Mouse (Mus musculus): ENCODE data around the gene Aldh1b1. TPM values are rescaled to one million over a fixed set of nuclear protein-coding genes. Genes with fewer than 3 reads are reported as not detected.
A peak's percentile ranks its signal among the peaks of the same experiment; 100 is the strongest.

Gene Aldh1b1
- total RNA-seq (2014; rRNA removed): 56.4 and 57.6 TPM in 2 replicates
- polyA plus RNA-seq (2015; fragmentation: Nextera tagmentation; extraction: Ambion mirVana): 37.1 and 39.2 TPM in 2 replicates

- Histone ChIP-seq H3K36me3 (ENCODE audit: insufficient read depth) (peaks cover 15% of the 10 kb centered on the region), H3K4me3 (ENCODE audit: low read depth, low read length) (peak within 1 kb of the TSS; percentile 55), H3K9me3 (ENCODE audit: low read length) (no peaks in the 10 kb centered on the region), H3K27me3 (ENCODE audit: insufficient read depth, low read length) (no peaks in the 10 kb centered on the region), H3K9ac (peak within 1 kb of the TSS; percentile 61), H3K4me2 (ENCODE audit: low read depth) (peak within 1 kb of the TSS; percentile 79), H3K27ac (ENCODE audit: low read depth, low read length) (peak within 1 kb of the TSS; percentile 59), H3K4me1 (ENCODE audit: insufficient read depth) (peaks cover 20% of the 10 kb centered on the region)
- under 1% methylated on average over 26 of the region's 26 CpGs for WGBS
- TF ChIP-seq CTCF (IDR thresholded peaks at IDR 0.05; ENCODE audit: low read depth): no peak
- ATAC-seq (peak; percentile 90), DNase-seq (peak; percentile 86)
Observed at GRCm38 (mm10) chr4:45798964-45799363, at the start of gene Aldh1b1. TSS of gene Aldh1b1 (plus strand) at chr4:45799022.

GRCm38 (mm10) chr4:45749449-45749848 is 49.4 kb upstream of the Aldh1b1 start:
- DNase-seq (no peak), ATAC-seq (no peak)
- Histone ChIP-seq H3K27me3 (ENCODE audit: insufficient read depth, low read length) (no peaks in the 10 kb centered on the region), H3K4me1 (ENCODE audit: insufficient read depth) (peaks cover 13% of the 10 kb centered on the region), H3K36me3 (ENCODE audit: insufficient read depth) (no peaks in the 10 kb centered on the region), H3K4me3 (ENCODE audit: low read depth, low read length) (no peak overlapping the region), H3K9me3 (ENCODE audit: low read length) (no peaks in the 10 kb centered on the region), H3K27ac (ENCODE audit: low read depth, low read length) (no peak overlapping the region), H3K9ac (no peak overlapping the region), H3K4me2 (ENCODE audit: low read depth) (no peak overlapping the region)
- no peak for TF ChIP-seq CTCF (IDR thresholded peaks at IDR 0.05; ENCODE audit: low read depth)
- 79% methylated on average over 10 of the region's 10 CpGs for WGBS

GRCm38 (mm10) chr4:45750477-45750876 is 48.3 kb upstream of the Aldh1b1 start:
- no peak overlapping the region for H3K27ac ChIP-seq (ENCODE audit: low read depth, low read length)
- H3K27me3 ChIP-seq (ENCODE audit: insufficient read depth, low read length): no peaks in the 10 kb centered on the region
- 88% methylated on average over 6 of the region's 6 CpGs for WGBS
- TF ChIP-seq CTCF (IDR thresholded peaks at IDR 0.05; ENCODE audit: low read depth): no peak
- H3K4me2 ChIP-seq (ENCODE audit: low read depth): no peak overlapping the region
- H3K36me3 ChIP-seq (ENCODE audit: insufficient read depth): no peaks in the 10 kb centered on the region
- H3K9me3 ChIP-seq (ENCODE audit: low read length): no peaks in the 10 kb centered on the region
- no peak for DNase-seq
- H3K4me3 ChIP-seq (ENCODE audit: low read depth, low read length): no peak overlapping the region
- no peak overlapping the region for H3K9ac ChIP-seq
- no peak for ATAC-seq
- peaks cover 17% of the 10 kb centered on the region for H3K4me1 ChIP-seq (ENCODE audit: insufficient read depth)

DNA sequence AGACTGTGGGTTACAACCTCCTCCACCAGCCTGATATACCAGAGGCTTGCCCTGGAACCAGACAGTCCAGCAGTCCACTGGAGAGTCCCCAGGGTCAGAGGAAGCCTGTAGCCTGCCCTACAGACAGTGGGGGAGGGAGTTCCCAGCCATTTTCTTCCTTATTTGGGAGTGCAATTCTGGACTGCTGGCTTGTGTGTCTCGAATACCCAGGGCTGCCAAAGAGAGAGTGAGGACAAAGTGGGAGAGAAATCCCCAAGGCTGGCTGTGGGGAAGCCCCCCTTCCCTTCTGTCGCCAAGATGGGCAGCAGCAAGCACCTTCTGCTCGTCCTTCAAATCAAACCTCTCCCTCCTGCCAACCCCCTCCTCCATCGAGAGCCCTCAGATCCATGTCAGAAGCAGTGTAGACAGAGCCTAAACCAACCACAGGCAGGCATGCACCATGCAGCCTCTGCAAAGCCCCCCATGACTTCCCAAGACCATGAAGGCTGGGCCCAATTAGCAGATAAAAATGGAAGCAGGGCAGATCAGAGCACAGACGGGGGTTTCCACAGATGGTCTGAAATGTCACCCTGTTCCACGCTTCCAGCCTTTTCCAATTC is 45.5 kb upstream of the Aldh1b1 start:
- Histone ChIP-seq H3K9ac (no peak overlapping the region), H3K4me2 (ENCODE audit: low read depth) (no peak overlapping the region), H3K27ac (ENCODE audit: low read depth, low read length) (peak overlapping the region; percentile 82), H3K9me3 (ENCODE audit: low read length) (no peaks in the 10 kb centered on the region), H3K27me3 (ENCODE audit: insufficient read depth, low read length) (no peaks in the 10 kb centered on the region), H3K4me1 (ENCODE audit: insufficient read depth) (peaks cover 20% of the 10 kb centered on the region), H3K4me3 (ENCODE audit: low read depth, low read length) (no peak overlapping the region), H3K36me3 (ENCODE audit: insufficient read depth) (no peaks in the 10 kb centered on the region)
- no peak for TF ChIP-seq CTCF (IDR thresholded peaks at IDR 0.05; ENCODE audit: low read depth)
- 32% methylated on average over 6 of the region's 6 CpGs for WGBS
- peak; percentile 84 for DNase-seq
- peak; percentile 81 for ATAC-seq

- no peak for DNase-seq
- H3K4me2 ChIP-seq (ENCODE audit: low read depth): no peak overlapping the region
- TF ChIP-seq CTCF (IDR thresholded peaks at IDR 0.05; ENCODE audit: low read depth): no peak
- no peaks in the 10 kb centered on the region for H3K27me3 ChIP-seq (ENCODE audit: insufficient read depth, low read length)
- no peaks in the 10 kb centered on the region for H3K36me3 ChIP-seq (ENCODE audit: insufficient read depth)
- H3K4me3 ChIP-seq (ENCODE audit: low read depth, low read length): no peak overlapping the region
- 34% methylated on average over 4 of the region's 4 CpGs for WGBS
- ATAC-seq: peak; percentile 53
- no peaks in the 10 kb centered on the region for H3K9me3 ChIP-seq (ENCODE audit: low read length)
- H3K4me1 ChIP-seq (ENCODE audit: insufficient read depth): peaks cover 20% of the 10 kb centered on the region
- H3K9ac ChIP-seq: 0 out of 2 replicates have a peak overlapping the region, but pooled peaks have one; percentile 22
- H3K27ac ChIP-seq (ENCODE audit: low read depth, low read length): peak overlapping the region; percentile 82
Observed at GRCm38 (mm10) chr4:45754171-45754570, 44.7 kb upstream of the Aldh1b1 start.

- TF ChIP-seq CTCF (IDR thresholded peaks at IDR 0.05; ENCODE audit: low read depth): no peak
- H3K4me1 ChIP-seq (ENCODE audit: insufficient read depth): peaks cover 20% of the 10 kb centered on the region
- no peak overlapping the region for H3K4me3 ChIP-seq (ENCODE audit: low read depth, low read length)
- no peaks in the 10 kb centered on the region for H3K9me3 ChIP-seq (ENCODE audit: low read length)
- H3K4me2 ChIP-seq (ENCODE audit: low read depth): peak overlapping the region; percentile 38
- 33% methylated on average over 9 of the region's 9 CpGs for WGBS
- H3K27ac ChIP-seq (ENCODE audit: low read depth, low read length): peak overlapping the region; percentile 82
- no peak for DNase-seq
- no peaks in the 10 kb centered on the region for H3K36me3 ChIP-seq (ENCODE audit: insufficient read depth)
- H3K9ac ChIP-seq: peak overlapping the region; percentile 10; the same call in 1 of the 2 replicates
- H3K27me3 ChIP-seq (ENCODE audit: insufficient read depth, low read length): no peaks in the 10 kb centered on the region
- peak; percentile 30; the same call in 1 of the 2 replicates for ATAC-seq
Observed at GRCm38 (mm10) chr4:45755097-45755496, 43.7 kb upstream of the Aldh1b1 start.

DNA sequence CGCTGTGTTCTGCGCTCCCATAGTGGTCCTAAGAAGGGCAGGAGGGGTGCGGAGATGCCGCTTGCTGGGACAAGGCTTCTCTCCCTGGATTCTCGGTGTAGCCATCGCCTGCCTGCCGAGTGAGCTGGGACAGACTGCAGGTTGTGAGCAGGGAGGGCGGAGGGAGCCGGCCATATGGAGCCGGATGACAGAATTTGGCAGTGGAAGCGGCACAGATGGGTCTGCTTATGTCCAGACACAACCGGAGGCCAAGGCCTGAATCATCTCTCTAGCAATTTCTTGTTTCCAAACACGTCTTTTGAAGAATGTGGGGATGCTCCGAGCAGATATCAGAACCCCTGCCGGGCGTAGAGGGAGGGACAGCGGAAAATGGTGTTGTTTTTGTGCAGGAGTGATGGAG is 42.9 kb upstream of the Aldh1b1 start:
- Histone ChIP-seq H3K36me3 (ENCODE audit: insufficient read depth) (no peaks in the 10 kb centered on the region), H3K27me3 (ENCODE audit: insufficient read depth, low read length) (no peaks in the 10 kb centered on the region), H3K4me2 (ENCODE audit: low read depth) (peak overlapping the region; percentile 38), H3K27ac (ENCODE audit: low read depth, low read length) (peak overlapping the region; percentile 82), H3K9me3 (ENCODE audit: low read length) (no peaks in the 10 kb centered on the region), H3K4me3 (ENCODE audit: low read depth, low read length) (no peak overlapping the region), H3K4me1 (ENCODE audit: insufficient read depth) (peaks cover 20% of the 10 kb centered on the region), H3K9ac (no peak overlapping the region)
- ATAC-seq (peak; percentile 64), DNase-seq (peak; percentile 90)
- 45% methylated on average over 17 of the region's 17 CpGs for WGBS
- TF ChIP-seq CTCF (IDR thresholded peaks at IDR 0.05; ENCODE audit: low read depth): no peak

Measured in forebrain, postnatal 0 days (tissue).